Mouse (Mus musculus) kidney, adult 9 months (tissue): ENCODE data around the gene Eif4e1b.

Experiments used
- DNase-seq: peaks from one replicate; pipeline ENCODE4 v3.0.0; 2022

Eif4e1b gene

GRCm38 (mm10) chr13:54783698-54784097 is at the start of gene Eif4e1b:
Gene Eif4e1b, plus strand, starts transcription at chr13:54783998.
- DNase-seq = no peak

- DNase-seq = no peak
These were observed 46.9 kb upstream of the Eif4e1b start for GRCm38 (mm10) chr13:54736931-54737330.

- no peak for DNase-seq
These were observed 46.1 kb upstream of the Eif4e1b start for GRCm38 (mm10) chr13:54737488-54738212.

- DNase-seq = no peak
These were observed 45.6 kb upstream of the Eif4e1b start for GRCm38 (mm10) chr13:54738213-54738601.

GRCm38 (mm10) chr13:54746110-54746509 is 37.7 kb upstream of the Eif4e1b start:
- DNase-seq = no peak

GRCm38 (mm10) chr13:54746896-54747295 is 36.9 kb upstream of the Eif4e1b start:
- no peak for DNase-seq

- DNase-seq = no peak
These were observed 35.6 kb upstream of the Eif4e1b start for GRCm38 (mm10) chr13:54748190-54748589.

- DNase-seq = no peak
These were observed 35.1 kb upstream of the Eif4e1b start for GRCm38 (mm10) chr13:54748721-54749060.

GRCm38 (mm10) chr13:54749061-54749863 is 34.5 kb upstream of the Eif4e1b start:
- no peak for DNase-seq

GRCm38 (mm10) chr13:54749864-54750411 is 33.9 kb upstream of the Eif4e1b start, which contains the start of gene Gprin1:
Gene Gprin1, minus strand, starts transcription at chr13:54749874.
- DNase-seq = no peak

GRCm38 (mm10) chr13:54750699-54751098 is 33.1 kb upstream of the Eif4e1b start:
- DNase-seq = no peak

- no peak for DNase-seq
These were observed 31.1 kb upstream of the Eif4e1b start for GRCm38 (mm10) chr13:54752656-54753055.

GRCm38 (mm10) chr13:54753733-54754132 is 30.1 kb upstream of the Eif4e1b start:
- DNase-seq = no peak

- no peak for DNase-seq
These were observed 29.4 kb upstream of the Eif4e1b start for GRCm38 (mm10) chr13:54754169-54755080.

GRCm38 (mm10) chr13:54755201-54755830 is 28.5 kb upstream of the Eif4e1b start:
- no peak for DNase-seq

- DNase-seq = no peak
These were observed 27.6 kb upstream of the Eif4e1b start for GRCm38 (mm10) chr13:54756156-54756712.

GRCm38 (mm10) chr13:54757093-54757830 is 26.5 kb upstream of the Eif4e1b start:
- DNase-seq = no peak

- peak; percentile 74 for DNase-seq
These were observed 25.6 kb upstream of the Eif4e1b start for GRCm38 (mm10) chr13:54758045-54758755.

GRCm38 (mm10) chr13:54758756-54759470 is 24.9 kb upstream of the Eif4e1b start:
- DNase-seq = no peak

GRCm38 (mm10) chr13:54759496-54759895 is 24.3 kb upstream of the Eif4e1b start:
- no peak for DNase-seq
